Mouse (Mus musculus) embryonic facial prominence, embryonic 12.5 days (tissue): ENCODE data around the gene Tyw1. TPM values are rescaled to one million over a fixed set of nuclear protein-coding genes. Genes with fewer than 3 reads are reported as not detected.

ENCODE experiments used
- ATAC-seq: fragments of 200-750 bp; cut with Nextera tagmentation; 2 replicates; pipeline ENCODE4 v1.8.0; 2017; ENCODE audit not compliant: insufficient number of reproducible peaks, insufficient read depth, low FRiP score, low TSS enrichment
- H3K27ac ChIP-seq: fragments of 300-500 bp; sonication (generic); 2 replicates; pipeline ENCODE4 v1.5.1; 2016; ENCODE audit warnings: mild to moderate bottlenecking
- H3K27me3 ChIP-seq: fragments of 300-500 bp; sonication (generic); 2 replicates; pipeline ENCODE4 v1.6.1; 2016; ENCODE audit warnings: mild to moderate bottlenecking, moderate library complexity
- H3K36me3 ChIP-seq: fragments of 300-500 bp; sonication (generic); 2 replicates; pipeline ENCODE4 v1.6.1; 2016; ENCODE audit warnings: mild to moderate bottlenecking
- H3K4me1 ChIP-seq: fragments of 300-500 bp; sonication (generic); 2 replicates; pipeline ENCODE4 v1.6.1; 2016
- H3K4me2 ChIP-seq: fragments of 300-500 bp; sonication (generic); replicated peaks from 2 replicates; pipeline ENCODE4 v1.6.1; 2016; ENCODE audit warnings: mild to moderate bottlenecking, moderate library complexity
- H3K4me3 ChIP-seq: fragments of 300-500 bp; sonication (generic); 2 replicates; pipeline ENCODE4 v1.5.1; 2016; ENCODE audit warnings: mild to moderate bottlenecking
- H3K9ac ChIP-seq: fragments of 300-500 bp; sonication (generic); 2 replicates; pipeline ENCODE4 v1.6.1; 2016; ENCODE audit warnings: mild to moderate bottlenecking, moderate library complexity
- H3K9me3 ChIP-seq: fragments of 300-500 bp; sonication (generic); 2 replicates; pipeline ENCODE4 v1.6.1; 2016; ENCODE audit warnings: mild to moderate bottlenecking, moderate library complexity
- WGBS: fragments of 180-500 bp; shearing (Covaris S2); methylation state at CpG from one replicate; pipeline ENCODE4 v1.1.7; 2016; 5-methylcytosine and 5-hydroxymethylcytosine counted together
- polyA plus RNA-seq: library from polyadenylated mRNA; unstranded; fragments of >200 nt; fragmentation: Nextera tagmentation; extraction: Ambion mirVana; gene quantifications from 2 replicates; pipeline ENCODE4 v1.2.1, GENCODE M21; 2016

The Tyw1 gene
- polyA plus RNA-seq, 1 experiment from 2014 or later = 29.8 TPM

GRCm38 (mm10) chr5:130319783-130320182, 64.4 kb downstream of the Tyw1 start:
- no peak overlapping the region for H3K27ac ChIP-seq
- no peak overlapping the region for H3K4me2 ChIP-seq
- ATAC-seq = no peak
- H3K27me3 ChIP-seq = no peaks in the 10 kb centered on the region
- H3K9ac ChIP-seq = no peak overlapping the region
- 89% methylated on average over 5 of the region's 5 CpGs for WGBS
- peaks cover 10% of the 10 kb centered on the region; the same call in 1 of the 2 replicates for H3K36me3 ChIP-seq
- H3K4me1 ChIP-seq = no peaks in the 10 kb centered on the region
- H3K9me3 ChIP-seq = peaks cover 6% of the 10 kb centered on the region; the same call in 1 of the 2 replicates
- no peak overlapping the region for H3K4me3 ChIP-seq

GRCm38 (mm10) chr5:130320485-130320884, 65.1 kb downstream of the Tyw1 start:
- Histone ChIP-seq H3K9ac (no peak overlapping the region), H3K9me3 (peaks cover 8% of the 10 kb centered on the region; the same call in 1 of the 2 replicates), H3K27me3 (no peaks in the 10 kb centered on the region), H3K4me1 (no peaks in the 10 kb centered on the region), H3K4me2 (no peak overlapping the region), H3K36me3 (peaks cover 16% of the 10 kb centered on the region), H3K27ac (no peak overlapping the region), H3K4me3 (no peak overlapping the region)
- no peak for ATAC-seq
- 69% methylated on average over 3 of the region's 3 CpGs for WGBS

- no peak for ATAC-seq
- WGBS = 96% methylated on average over 8 of the region's 8 CpGs
These were observed 70.1 kb downstream of the Tyw1 start for GRCm38 (mm10) chr5:130325486-130325885.

GRCm38 (mm10) chr5:130327615-130328263, 72.3 kb downstream of the Tyw1 start:
- Histone ChIP-seq H3K9ac (no peak overlapping the region), H3K27me3 (no peaks in the 10 kb centered on the region), H3K9me3 (peaks cover 8% of the 10 kb centered on the region; the same call in 1 of the 2 replicates), H3K27ac (no peak overlapping the region), H3K4me3 (no peak overlapping the region), H3K4me2 (no peak overlapping the region), H3K4me1 (no peaks in the 10 kb centered on the region), H3K36me3 (peaks cover 36% of the 10 kb centered on the region)
- 82% methylated on average over 6 of the region's 6 CpGs for WGBS
- no peak for ATAC-seq

More at GRCm38 (mm10) chr5:130325486-130325885, 70.1 kb downstream of the Tyw1 start:
- H3K4me3 ChIP-seq = no peak overlapping the region
- H3K9ac ChIP-seq = no peak overlapping the region
- no peaks in the 10 kb centered on the region for H3K27me3 ChIP-seq
- no peak overlapping the region for H3K27ac ChIP-seq
- peaks cover 36% of the 10 kb centered on the region for H3K36me3 ChIP-seq
- H3K9me3 ChIP-seq = peaks cover 8% of the 10 kb centered on the region; the same call in 1 of the 2 replicates
- no peaks in the 10 kb centered on the region for H3K4me1 ChIP-seq
- no peak overlapping the region for H3K4me2 ChIP-seq

GRCm38 (mm10) chr5:130328366-130328765, 72.9 kb downstream of the Tyw1 start:
- 90% methylated on average over 9 of the region's 9 CpGs for WGBS
- no peak overlapping the region for H3K4me3 ChIP-seq
- H3K4me1 ChIP-seq = no peaks in the 10 kb centered on the region
- H3K27me3 ChIP-seq = no peaks in the 10 kb centered on the region
- no peak overlapping the region for H3K9ac ChIP-seq
- H3K36me3 ChIP-seq = peaks cover 36% of the 10 kb centered on the region
- peaks cover 8% of the 10 kb centered on the region; the same call in 1 of the 2 replicates for H3K9me3 ChIP-seq
- no peak overlapping the region for H3K27ac ChIP-seq
- no peak for ATAC-seq
- no peak overlapping the region for H3K4me2 ChIP-seq

GRCm38 (mm10) chr5:130329889-130330288, 74.5 kb downstream of the Tyw1 start:
- Histone ChIP-seq H3K4me1 (no peaks in the 10 kb centered on the region), H3K27me3 (no peaks in the 10 kb centered on the region), H3K9ac (no peak overlapping the region), H3K27ac (no peak overlapping the region), H3K4me2 (no peak overlapping the region), H3K9me3 (peaks cover under 1% of the 10 kb centered on the region; the same call in 1 of the 2 replicates), H3K36me3 (peaks cover 33% of the 10 kb centered on the region), H3K4me3 (no peak overlapping the region)
- 77% methylated on average over 2 of the region's 2 CpGs for WGBS
- ATAC-seq = no peak

GRCm38 (mm10) chr5:130330801-130331200, 75.4 kb downstream of the Tyw1 start:
- Histone ChIP-seq H3K27ac (no peak overlapping the region), H3K4me1 (no peaks in the 10 kb centered on the region), H3K36me3 (peaks cover 34% of the 10 kb centered on the region), H3K9ac (no peak overlapping the region), H3K4me2 (no peak overlapping the region), H3K4me3 (no peak overlapping the region), H3K27me3 (no peaks in the 10 kb centered on the region), H3K9me3 (no peaks in the 10 kb centered on the region)
- ATAC-seq = no peak
- 87% methylated on average over 4 of the region's 4 CpGs for WGBS

GRCm38 (mm10) chr5:130331206-130331605, 75.8 kb downstream of the Tyw1 start:
- no peak overlapping the region for H3K4me2 ChIP-seq
- H3K36me3 ChIP-seq = peaks cover 30% of the 10 kb centered on the region
- no peak overlapping the region for H3K27ac ChIP-seq
- H3K9ac ChIP-seq = no peak overlapping the region
- no peaks in the 10 kb centered on the region for H3K27me3 ChIP-seq
- no peak for ATAC-seq
- no peaks in the 10 kb centered on the region for H3K9me3 ChIP-seq
- no peaks in the 10 kb centered on the region for H3K4me1 ChIP-seq
- 69% methylated on average over 4 of the region's 4 CpGs for WGBS
- H3K4me3 ChIP-seq = no peak overlapping the region

- WGBS = 96% methylated on average over 7 of the region's 7 CpGs
- H3K4me2 ChIP-seq = no peak overlapping the region
- ATAC-seq = no peak
- H3K27me3 ChIP-seq = no peaks in the 10 kb centered on the region
- H3K4me1 ChIP-seq = no peaks in the 10 kb centered on the region
- H3K9ac ChIP-seq = no peak overlapping the region
- H3K9me3 ChIP-seq = no peaks in the 10 kb centered on the region
- H3K27ac ChIP-seq = no peak overlapping the region
- peaks cover 29% of the 10 kb centered on the region for H3K36me3 ChIP-seq
- no peak overlapping the region for H3K4me3 ChIP-seq
These were observed 78.1 kb downstream of the Tyw1 start for GRCm38 (mm10) chr5:130333566-130333965.

GRCm38 (mm10) chr5:130333971-130334370, 78.6 kb downstream of the Tyw1 start:
- H3K4me3 ChIP-seq = no peak overlapping the region
- no peaks in the 10 kb centered on the region for H3K27me3 ChIP-seq
- no peak for ATAC-seq
- 94% methylated on average over 11 of the region's 11 CpGs for WGBS
- H3K9ac ChIP-seq = no peak overlapping the region
- no peak overlapping the region for H3K27ac ChIP-seq
- H3K4me2 ChIP-seq = no peak overlapping the region
- H3K36me3 ChIP-seq = peaks cover 25% of the 10 kb centered on the region
- no peaks in the 10 kb centered on the region for H3K4me1 ChIP-seq
- no peaks in the 10 kb centered on the region for H3K9me3 ChIP-seq

GRCm38 (mm10) chr5:130335462-130335861, 80.0 kb downstream of the Tyw1 start:
- Histone ChIP-seq H3K36me3 (peaks cover 27% of the 10 kb centered on the region), H3K4me3 (no peak overlapping the region), H3K9ac (no peak overlapping the region), H3K4me2 (no peak overlapping the region), H3K27me3 (no peaks in the 10 kb centered on the region), H3K9me3 (no peaks in the 10 kb centered on the region), H3K27ac (no peak overlapping the region), H3K4me1 (no peaks in the 10 kb centered on the region)
- no peak for ATAC-seq
- 97% methylated on average over 4 of the region's 4 CpGs for WGBS

GRCm38 (mm10) chr5:130340656-130341055, 85.2 kb downstream of the Tyw1 start:
- Histone ChIP-seq H3K27me3 (no peaks in the 10 kb centered on the region), H3K9ac (no peak overlapping the region), H3K36me3 (peaks cover 42% of the 10 kb centered on the region), H3K4me1 (no peaks in the 10 kb centered on the region), H3K27ac (no peak overlapping the region), H3K4me2 (no peak overlapping the region), H3K9me3 (no peaks in the 10 kb centered on the region; the same call in 1 of the 2 replicates), H3K4me3 (no peak overlapping the region)
- WGBS = 91% methylated on average over 15 of the region's 15 CpGs
- ATAC-seq = no peak
